Mouse (Mus musculus): ENCODE results near the gene Gch1.
"Not testable (repeated sequence)": the region's sequence is repeated elsewhere in the genome, so short reads cannot be mapped to it uniquely, and the experiment has no call there.

Gene Gch1

GRCm38 (mm10) chr14:47165117-47165516 is 24.1 kb downstream of the Gch1 start:
- DNase-seq (ENCODE audit: inconsistent ontology term): no peak

DNA sequence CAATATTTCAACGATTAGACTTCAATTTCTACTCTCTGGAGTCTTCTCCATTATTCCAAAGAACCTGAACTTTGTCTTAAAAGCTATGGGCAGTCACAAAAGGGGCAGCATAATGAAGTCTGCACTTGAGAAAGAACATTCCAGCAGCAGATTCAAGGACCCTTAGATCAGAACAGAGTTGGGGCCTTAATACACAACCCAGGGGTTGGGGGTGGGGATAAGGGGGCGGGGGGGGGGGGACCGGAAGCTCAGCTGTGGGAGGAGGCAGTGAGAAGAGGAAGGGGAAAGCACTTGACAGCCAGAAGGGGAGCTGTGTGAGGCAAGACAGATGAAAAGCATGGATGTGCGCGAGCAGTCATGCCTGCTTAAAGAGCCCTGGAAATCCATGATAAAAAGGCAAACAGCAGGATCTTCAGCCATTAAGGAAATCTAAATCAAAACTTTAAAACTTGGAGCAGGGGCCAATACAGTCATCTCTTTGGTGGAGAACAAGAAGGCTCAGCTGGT is 27.2 kb downstream of the Gch1 start:
- DNase-seq (ENCODE audit: inconsistent ontology term): no peak

DNA sequence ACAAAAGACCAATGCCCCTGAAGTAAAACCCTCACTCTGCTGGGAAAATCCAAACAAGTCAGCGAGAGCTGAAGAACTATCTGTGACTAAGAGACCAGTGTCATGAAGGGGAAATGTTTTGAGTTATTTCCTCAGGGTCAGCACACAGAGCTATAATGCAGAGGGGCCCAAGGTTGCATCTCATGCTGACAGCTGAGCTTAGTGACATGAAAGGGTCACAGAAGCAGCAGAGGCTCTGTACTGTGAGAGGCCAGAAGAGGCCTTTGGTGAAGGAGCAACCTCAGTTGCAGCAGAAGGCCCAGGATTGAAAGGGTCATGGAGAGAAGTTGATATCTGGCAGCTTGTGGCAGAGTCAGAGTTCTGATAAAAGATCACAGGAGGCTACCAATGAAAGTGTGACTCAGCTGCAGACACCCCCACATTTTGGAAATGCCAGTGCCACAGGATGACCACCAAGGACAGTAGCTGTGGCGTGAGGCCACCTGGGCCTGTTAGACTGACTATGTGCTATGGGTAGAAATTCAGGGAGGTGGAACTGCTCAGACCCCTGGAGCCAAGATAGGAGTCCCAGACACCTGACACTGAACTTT is 29.1 kb downstream of the Gch1 start:
- no peak for DNase-seq (ENCODE audit: inconsistent ontology term)

DNA sequence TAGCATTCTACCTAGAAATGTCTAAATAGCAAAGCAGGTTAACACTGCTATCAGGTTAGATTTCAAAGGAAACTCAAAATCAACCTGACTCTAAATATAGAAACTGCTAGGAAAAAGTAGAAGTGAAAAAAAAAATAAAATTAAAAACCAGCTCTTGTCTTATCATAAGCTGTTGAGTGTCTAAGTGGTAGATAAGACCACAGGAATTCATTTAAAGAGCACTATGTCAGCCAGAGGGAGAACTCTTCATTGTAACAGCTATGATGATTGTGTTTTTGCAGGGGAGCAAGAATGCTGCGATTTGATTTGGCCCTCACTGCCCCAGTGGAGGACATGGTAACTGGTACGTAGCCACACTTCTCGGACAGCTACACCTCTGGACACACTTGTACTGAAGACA is 34.9 kb downstream of the Gch1 start:
- DNase-seq (ENCODE audit: inconsistent ontology term): no peak

DNA sequence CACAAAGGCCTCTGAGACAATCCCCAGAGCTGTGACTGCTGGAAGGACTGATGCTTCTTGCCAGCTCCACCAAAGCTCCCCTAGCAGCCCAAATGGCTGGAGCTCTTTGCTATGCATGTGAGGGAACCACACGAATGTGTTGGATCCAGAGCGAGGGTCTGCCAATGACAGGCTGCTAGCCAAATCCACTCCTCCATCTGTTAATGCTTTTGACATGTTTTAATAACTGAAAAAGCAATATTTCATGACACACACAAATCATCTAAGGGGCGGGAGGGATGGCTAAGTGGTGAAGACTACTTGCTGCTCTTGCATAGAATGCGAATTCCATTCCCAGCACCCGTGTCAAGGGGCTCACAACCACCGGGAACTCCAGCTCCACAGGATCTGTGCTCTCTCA is 37.9 kb downstream of the Gch1 start:
- no peak for DNase-seq (ENCODE audit: inconsistent ontology term)

- DNase-seq (ENCODE audit: inconsistent ontology term): no peak
Observed at GRCm38 (mm10) chr14:47144326-47144725, 44.9 kb downstream of the Gch1 start.

DNA sequence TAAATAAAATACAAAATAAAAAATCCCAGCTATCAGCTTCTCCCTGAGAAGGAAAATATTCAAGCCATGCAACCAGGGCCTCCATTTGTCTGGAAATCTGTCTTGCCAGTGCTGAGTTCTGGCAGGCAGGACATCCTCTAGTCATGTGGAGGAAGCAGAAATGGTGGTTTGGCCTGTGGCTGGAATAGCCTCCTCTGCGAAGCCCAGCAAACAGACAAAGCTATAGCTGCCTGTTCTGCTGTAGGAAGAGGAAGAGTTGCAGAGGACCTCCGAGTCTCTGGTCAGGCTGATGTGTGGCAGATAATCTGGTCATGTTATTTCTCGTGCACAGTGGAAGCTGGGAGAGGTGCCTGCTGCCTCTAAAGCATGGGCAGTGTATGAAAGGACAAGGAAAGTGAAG is 50.4 kb downstream of the Gch1 start:
- no peak for DNase-seq (ENCODE audit: inconsistent ontology term)

DNA sequence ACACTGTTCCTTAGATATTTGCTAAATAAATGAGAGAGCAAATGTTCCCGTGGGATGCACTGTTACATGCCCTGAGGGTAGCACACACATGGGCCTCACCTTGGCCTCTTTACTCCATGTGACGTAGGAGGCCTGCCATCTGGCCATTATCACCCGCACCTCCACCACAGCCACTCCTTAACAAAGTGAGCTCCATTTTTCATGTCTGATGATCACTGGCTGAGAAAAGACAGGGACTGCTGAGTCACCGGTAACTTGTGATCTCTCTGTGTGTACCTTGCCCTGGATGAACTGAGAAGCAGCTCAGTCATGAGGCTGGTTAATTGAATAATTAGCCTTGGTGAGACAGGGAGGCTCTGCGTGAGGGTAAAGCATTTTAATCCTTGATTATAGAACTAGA is 52.6 kb downstream of the Gch1 start:
- DNase-seq (ENCODE audit: inconsistent ontology term): no peak

DNA sequence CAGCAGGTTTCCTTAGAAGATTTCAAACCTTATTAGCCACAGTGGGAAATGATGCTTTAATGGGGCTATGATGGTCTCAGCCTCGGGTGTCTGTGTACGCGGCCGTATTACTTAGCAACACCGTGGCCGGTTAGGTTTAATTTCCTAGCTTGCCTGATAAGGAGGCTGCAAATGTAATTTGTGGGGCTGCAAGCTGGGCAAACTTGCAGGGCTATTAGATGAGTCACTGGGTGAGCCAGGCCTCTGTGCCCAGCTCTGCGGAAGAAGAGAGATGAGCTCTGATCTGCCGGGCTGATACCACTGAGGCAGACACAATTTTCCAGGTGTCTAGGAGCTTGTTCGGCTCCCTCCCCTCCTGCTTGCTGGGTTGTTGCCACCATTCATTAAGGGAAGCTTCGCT is 55.3 kb downstream of the Gch1 start:
- DNase-seq (ENCODE audit: inconsistent ontology term): peak; percentile 41

GRCm38 (mm10) chr14:47127987-47128386 is 61.2 kb downstream of the Gch1 start:
- DNase-seq (ENCODE audit: inconsistent ontology term): no peak

- DNase-seq (ENCODE audit: inconsistent ontology term): no peak
Observed at GRCm38 (mm10) chr14:47117522-47117921, 71.7 kb downstream of the Gch1 start.

GRCm38 (mm10) chr14:47116062-47116762 is 73.0 kb downstream of the Gch1 start:
- DNase-seq (ENCODE audit: inconsistent ontology term): no peak

GRCm38 (mm10) chr14:47115154-47115553 is 74.1 kb downstream of the Gch1 start:
- DNase-seq (ENCODE audit: inconsistent ontology term): no peak

DNA sequence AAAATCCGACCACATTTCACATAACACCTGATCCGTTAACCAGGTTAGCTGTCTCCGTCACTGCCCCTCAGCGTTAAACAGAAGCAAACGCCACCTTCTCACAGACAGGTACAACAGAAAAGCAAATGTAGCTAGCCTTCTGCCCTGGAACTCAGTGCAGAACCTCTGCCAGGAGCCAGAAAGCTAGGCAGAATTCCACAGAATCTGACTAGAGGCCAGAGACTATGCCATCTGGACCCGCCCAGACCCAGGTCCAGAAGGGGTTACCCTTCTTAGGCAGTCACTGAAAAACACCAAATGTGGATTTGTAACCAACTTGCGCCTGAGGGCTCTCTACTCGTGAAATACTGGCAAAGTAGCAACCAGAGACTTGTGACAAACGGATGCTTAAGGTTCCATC is 77.9 kb downstream of the Gch1 start:
- DNase-seq (ENCODE audit: inconsistent ontology term): no peak

DNA sequence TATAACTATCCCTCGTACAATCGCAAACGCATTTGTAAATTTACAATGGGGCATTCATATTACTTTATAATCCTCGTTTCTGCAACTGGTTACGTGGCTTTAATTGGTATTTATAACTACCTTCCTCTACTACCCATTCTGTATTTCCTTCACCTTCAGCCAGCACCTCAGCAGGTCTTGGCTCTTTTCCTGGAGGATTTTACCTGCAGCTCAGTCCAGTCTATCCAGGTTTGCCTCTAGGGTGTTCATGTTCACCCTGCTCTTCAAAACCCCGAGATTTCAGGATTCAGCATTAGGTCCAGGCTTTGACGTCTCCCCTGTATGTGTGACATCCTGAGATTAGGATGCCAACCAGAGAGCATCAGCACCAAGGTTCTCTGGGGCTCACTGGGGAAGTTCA is 78.8 kb downstream of the Gch1 start:
- DNase-seq (ENCODE audit: inconsistent ontology term): not testable (repeated sequence)

- DNase-seq (ENCODE audit: inconsistent ontology term): no peak
Observed at GRCm38 (mm10) chr14:47107461-47107860, 81.8 kb downstream of the Gch1 start.

GRCm38 (mm10) chr14:47105755-47106154 is 83.5 kb downstream of the Gch1 start:
- DNase-seq (ENCODE audit: inconsistent ontology term): no peak

- DNase-seq (ENCODE audit: inconsistent ontology term): no peak
Observed at GRCm38 (mm10) chr14:47105174-47105557, 84.0 kb downstream of the Gch1 start.

- DNase-seq (ENCODE audit: inconsistent ontology term): no peak
Observed at GRCm38 (mm10) chr14:47104246-47105173, 84.7 kb downstream of the Gch1 start.
